Mouse (Mus musculus): ENCODE data around the gene Nfkb1.

Nfkb1 gene

DNA sequence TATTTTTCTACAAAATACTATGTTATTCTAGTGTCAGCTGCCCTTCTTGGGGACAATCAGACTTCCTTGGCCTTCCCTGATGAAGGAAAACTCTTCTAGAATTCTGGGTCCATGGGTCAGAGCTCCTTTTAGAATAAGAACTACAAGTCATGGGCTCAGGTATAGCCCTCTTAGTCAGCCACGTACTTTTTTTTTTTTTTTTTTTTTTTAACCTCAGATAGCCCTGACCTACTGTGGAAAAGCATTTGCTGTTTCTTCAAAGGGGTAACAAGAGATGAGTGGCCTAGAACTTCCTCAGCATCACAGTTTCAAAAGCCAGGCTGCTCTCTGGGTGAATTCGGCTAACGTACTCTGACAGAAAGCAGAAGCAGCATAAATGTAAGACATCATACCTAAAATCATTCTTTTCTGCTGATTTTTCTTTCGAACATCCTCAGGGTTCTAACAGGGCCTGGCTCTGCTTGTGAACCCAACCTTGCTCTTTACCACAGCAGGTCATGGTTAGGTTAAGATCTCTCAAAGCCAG lies 61.5 kb downstream of the Nfkb1 start:
- no peak for DNase-seq

DNA sequence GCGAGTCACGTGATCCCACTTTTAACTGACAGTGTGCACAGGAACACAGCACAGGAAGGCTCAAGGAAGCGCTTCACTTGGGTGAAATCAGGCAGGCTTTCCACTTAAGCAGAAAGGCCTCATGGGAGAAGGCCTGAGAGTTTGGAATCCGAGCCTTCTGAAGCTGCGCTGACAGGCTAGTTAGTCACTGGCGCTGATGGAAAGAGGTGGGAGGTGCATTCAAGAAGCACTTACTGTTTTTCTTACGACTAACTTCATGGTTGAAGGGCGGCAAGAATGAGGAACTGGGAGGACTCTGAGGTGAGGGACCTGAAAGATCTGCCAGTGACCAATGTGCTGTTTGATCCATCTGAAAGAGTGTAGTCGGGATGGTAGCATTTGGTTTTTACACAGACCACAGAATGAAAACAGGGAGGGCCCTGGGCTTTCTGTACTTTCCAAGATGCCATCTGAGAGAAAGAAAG lies 62.6 kb downstream of the Nfkb1 start:
- DNase-seq: no peak

DNA sequence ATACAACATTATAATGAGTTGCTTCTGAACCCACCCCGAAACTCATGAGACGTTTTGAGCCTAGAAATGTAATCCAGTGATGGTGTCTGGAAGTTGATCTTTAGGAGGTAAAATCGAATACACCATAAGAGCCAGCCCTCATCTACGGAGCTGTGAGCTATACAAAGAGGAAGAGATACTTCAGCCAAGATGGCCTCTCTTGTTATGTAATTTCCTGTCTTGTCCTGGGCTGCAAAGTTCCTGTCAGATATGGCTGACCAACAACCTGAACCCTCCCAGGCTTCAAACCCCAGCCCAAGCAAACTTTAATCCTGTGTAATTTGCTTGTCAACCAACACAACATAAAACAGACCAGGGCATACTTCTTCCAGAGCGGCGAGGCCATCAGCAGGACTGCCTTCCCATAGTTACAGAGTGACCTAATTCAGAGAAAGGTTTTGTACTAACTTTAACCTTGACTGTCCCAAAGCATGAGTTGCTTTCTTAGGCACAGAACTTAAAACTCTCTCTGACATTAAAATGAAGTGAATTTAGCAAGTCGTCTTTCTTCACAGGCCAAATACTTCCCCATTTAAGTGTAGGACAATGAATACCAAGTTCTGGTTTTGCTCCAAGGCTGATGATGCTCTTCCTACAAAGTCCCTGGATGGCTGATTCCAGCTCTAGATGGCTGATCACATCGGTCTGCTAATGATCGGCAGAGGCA lies 63.2 kb downstream of the Nfkb1 start:
- DNase-seq: no peak

DNA sequence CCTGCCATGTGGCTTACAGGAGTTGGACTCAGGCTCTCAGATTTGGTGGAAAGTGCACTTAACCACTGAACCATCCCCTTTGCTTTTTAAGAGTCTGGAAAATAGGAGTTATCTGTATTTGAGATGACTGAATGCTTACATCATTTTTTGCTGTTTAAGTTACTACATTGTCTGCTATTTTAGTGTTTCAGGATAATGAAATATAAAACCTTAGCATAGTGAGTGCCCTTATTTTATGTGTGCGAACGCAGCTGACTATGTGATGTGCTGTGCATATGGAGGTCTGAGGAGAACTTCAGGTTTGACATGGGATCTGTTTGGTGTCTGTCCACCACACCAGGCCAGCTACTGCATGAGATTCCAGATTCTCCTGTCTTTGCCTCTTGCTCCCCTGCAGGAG lies 66.1 kb downstream of the Nfkb1 start:
- DNase-seq: no peak

DNA sequence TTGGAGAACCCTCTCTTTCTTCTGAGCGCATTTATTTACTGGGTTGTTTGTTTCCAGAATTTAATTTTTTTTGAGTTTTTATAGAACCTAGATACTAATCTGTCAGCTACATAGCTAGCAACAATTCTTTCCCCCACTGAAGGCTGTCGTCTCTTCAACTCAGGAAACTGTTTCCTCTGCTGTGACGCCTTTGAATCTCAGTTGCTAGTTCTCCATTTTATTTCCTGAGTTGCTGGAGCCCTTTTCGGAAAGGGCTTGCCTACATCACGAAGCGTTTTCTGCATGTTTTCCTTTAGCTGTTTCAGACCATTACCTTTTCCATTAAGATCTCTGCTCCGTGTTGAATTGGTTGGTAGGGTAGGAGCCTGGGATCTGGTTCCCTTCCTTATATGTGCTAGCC lies 74.6 kb downstream of the Nfkb1 start:
- no peak for DNase-seq

DNA sequence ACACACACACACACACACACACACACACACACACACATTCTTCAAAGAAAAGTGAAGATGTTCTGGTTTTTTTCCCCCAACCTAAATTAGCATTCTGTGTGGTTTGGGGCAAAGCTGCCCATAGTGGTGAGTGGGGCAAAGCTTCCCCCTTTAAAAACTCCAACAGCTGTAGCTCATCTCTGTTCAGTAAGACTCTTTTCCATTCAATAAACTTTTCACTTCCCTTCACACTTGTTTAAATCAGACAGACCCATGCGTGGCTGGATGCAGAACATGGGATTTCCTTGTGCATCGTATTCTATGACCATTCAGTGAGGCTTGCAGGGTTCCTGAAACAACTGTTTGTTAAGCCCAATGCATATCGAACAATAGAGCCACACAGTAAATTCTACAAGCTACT lies 77.0 kb downstream of the Nfkb1 start:
- no peak for DNase-seq

DNA sequence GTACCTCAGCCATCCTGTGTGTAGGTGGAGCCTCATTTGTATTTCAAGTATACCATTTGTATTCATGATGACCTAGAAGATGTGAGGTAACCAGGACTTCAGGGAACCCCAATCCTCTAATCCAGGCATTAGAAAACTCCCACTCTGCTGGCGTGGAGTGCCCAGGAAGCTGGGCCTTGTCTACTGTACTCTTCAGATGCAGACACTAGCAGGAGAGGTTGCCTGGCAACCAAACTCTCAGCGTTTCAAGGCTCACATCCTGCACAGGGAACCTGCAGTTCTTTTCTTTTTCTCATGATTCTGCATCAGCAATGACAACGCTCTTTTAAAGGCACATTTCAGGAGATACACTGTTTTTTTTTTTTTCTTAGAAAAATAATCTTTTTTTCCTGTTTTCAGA lies 81.1 kb downstream of the Nfkb1 start:
- no peak for DNase-seq

DNA sequence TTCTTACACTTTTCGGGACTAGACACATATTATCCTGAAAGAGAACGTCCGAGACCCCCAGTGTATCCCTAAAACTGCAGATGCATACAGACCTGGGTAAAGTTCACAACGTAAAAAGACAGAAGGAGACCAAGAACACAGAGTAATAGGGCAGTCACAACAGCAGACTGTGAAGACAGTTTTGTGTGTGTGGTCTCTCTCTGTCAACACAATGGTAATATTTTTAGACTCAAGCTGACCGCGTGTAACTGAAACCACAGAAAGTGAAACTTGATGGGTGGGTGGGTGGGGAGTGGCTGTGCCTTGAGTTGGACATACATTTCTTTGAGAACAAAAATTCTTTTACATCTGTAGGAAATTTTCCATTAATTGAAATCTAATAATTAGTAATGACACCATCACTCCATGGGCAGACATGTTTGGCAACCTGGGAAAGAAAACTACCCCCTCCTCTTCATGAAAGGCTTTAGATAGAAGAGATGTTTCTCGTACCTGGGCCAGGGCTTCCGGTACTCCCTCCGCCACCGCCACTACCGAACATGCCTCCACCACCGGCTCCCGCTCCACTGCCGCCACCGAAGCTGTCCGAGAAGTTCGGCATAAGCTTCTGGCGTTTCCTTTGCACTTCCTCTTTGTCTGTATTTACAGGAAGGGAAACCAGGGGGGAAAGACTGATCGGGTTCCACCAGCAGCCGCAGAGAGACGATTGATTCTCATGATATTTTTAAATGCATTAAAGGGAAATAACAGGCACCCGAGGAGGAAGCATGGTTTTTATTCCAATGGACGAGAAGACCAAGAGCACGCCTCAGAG lies 83.5 kb downstream of the Nfkb1 start:
- DNase-seq: no peak

DNA sequence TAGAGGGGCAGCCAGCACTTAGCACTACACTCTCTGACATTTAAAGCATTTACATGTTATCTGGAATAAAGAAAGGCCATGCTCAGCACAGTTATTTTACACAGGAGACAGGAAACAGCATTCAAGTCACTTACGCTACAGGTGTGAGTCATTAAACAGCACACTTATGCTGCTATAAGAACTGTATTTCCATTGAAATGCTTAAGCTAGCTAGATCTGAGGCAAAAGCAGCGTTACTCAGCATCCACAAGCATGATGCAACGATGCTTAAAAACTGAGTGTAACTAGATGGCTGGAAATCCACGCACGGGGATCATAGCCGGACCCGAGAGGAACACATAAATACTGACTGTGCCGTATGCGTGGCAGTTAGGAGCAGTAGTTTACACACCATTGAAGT lies 84.3 kb downstream of the Nfkb1 start:
- no peak for DNase-seq

DNA sequence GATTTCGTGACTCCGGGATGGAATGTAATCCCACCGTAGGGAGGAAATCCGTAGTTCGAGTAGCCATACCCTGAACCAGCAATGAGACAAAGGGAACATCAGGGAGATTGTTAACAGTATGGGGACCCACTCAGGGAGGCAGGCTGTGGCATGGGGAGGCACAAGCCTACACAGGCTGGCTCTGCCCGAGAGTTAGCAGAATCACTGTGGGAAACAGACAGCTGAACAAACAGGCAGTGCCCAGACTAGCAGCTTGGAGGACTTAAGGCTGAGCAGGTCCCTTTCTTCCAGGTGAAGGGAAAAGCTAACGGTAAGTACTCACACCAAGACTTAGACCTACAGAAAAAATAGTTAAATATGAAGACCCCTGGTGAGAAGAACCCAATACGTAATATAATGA lies 84.8 kb downstream of the Nfkb1 start:
- no peak for DNase-seq

DNA sequence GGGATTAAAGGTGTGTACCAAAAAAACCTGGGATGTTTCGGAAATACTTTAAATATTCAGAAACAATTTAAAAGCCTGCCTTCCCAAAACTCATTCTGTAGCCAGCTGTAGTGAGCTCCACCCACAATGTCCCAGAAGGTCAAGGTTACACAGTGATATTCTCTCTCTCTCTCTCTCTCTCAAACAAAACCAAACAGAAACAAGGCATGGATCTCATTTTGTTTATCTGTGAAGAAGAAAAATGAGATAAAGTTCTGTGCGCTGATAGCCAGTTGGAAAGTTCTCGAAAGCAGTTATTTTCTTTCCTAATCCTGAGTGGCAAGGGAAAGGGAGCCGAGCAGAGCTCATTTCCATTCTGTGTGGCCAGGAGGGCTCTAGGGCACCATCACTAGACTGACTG lies 85.9 kb downstream of the Nfkb1 start:
- no peak for DNase-seq

DNA sequence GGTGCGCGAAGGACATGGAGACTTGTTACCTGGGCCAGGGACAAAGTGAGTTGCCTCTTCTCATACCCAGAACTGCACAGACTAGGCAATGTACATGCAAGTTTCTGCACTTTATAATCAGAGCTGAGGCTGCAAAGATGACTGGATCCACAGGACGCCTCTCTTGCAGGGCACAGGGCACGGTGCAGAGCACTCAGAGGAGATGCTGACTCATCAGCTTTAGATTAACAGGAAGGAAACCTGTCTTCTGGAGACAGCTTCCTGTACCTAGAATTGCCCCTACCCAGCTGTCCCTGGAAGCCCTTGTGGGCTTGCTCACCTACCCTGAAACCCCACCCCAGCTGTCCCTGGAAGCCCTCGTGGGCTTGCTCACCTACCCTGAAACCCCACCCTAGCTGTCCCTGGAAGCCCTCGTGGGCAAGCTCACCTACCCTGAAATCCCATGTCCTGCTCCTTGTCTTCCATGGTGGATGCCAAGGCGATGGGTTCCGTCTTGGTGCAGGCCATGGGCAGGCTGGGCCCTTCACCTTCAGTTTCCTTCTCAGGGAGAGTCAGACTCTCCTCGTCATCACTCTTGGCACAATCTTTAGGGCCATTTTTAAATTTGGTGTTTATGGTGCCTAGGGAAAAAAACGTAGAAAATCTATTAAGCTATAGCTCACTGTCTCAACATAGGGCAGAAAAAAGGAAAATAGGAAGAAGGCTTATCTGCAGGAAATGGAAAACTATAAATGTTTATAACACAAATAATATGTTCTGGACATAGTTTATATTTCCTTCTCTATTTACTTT lies 86.5 kb downstream of the Nfkb1 start:
- DNase-seq: no peak

DNA sequence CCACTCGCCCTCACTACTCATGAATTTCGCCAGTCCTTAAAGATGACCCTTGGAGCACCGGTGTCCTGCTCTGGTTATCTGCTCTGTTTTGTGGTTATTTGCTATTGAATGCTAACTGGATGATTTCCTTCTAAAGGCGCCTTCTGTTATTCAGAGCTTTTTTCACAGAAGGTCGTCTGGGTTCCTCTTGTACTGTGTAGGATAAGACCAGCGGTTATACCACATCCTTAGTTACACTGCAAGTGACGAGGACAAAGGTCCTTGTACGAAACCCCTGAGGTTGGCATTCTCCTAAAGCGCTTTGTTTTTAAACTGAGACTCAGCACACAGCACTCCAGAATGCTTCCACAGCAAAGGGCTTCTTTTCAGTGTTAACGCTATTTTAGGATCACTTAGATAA lies 88.6 kb downstream of the Nfkb1 start:
- DNase-seq: no peak

DNA sequence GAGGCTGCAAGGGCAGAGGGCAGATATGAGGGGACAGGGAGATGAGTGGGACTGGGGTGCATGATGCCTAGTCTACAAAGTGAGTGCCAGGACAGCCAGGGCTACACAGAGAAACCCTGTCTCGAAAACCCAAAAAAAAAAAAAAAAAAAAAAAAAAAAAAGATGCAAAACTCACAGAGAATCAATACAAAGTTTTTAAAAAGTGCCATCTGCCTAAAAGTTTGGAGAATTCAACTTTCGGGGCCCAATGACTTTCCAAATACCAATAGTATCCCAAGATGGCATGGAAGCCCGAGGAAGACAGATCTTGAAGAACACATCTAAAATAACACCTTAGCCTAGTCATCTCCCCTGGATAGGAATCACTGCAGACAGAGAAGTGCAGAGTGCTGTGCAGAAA lies 93.0 kb downstream of the Nfkb1 start:
- DNase-seq: no peak

DNA sequence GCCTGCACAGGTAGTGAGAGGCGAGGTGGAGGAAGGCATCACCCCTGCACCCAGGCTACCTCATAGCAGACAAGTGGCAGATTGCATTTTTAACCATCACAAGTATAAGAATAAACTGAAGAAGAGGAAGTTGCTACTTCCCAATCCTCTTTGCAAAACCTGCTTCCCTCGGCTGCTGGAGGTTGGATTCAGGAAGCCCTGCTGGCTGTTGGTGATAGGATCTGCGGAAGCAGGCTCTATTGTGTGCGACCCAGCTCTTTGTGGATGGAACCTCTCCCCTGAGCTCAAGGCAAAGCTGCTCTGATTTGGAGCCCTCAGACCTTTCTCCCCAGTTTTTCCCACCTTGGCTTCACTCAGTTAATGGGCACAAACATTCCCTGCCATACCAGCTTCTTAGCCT lies 94.3 kb downstream of the Nfkb1 start:
- DNase-seq: no peak

DNA sequence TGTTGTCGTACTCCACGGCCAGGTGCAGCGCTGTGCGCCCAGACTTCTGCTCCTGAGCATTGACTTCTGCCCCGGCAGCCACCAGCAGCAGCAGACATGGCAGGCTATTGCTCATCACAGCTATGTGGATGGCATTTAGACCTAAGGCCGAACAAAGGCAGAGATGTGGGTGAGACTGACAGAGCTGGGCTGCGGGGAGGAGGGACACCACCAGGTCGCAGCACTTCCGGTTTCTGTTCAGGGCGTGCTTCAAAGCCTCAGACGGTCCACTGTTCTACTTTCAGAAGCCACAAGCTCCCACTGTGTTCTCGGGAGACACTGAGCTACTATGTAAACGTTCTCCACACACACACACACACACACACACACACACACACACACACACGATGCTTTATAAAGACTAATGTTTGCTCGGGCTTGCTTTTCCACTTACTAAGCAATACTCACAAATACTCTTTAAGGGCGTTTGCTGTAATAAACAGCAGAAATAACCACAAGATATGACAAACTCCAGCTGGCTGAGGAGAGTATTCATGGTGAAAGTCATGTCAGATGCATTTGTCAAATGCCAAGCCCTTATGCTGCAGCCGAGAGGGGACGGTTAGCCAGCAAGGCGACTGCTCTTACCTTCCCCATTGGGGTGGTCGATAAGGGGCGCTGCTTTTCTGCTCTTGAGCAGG lies 97.0 kb downstream of the Nfkb1 start:
- no peak for DNase-seq

DNA sequence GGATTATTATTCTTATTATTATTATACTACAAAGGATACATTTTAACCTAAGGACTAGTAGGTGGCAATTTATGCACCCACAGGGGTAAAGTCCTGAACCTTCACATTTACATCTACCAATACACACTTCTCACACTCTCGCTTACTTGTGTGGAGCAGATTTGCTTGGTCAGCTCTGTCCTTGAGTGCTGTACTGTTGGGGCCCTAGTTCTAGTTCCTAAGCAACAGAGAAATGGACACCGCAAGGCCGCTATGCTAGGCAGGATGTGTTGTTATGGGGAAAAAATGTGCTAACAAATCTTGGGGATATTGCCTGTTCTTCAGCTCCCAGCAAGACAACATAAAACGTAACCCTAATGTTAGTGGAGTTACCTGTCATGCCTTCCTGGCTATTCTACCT lies 99.3 kb downstream of the Nfkb1 start:
- DNase-seq: no peak

DNA sequence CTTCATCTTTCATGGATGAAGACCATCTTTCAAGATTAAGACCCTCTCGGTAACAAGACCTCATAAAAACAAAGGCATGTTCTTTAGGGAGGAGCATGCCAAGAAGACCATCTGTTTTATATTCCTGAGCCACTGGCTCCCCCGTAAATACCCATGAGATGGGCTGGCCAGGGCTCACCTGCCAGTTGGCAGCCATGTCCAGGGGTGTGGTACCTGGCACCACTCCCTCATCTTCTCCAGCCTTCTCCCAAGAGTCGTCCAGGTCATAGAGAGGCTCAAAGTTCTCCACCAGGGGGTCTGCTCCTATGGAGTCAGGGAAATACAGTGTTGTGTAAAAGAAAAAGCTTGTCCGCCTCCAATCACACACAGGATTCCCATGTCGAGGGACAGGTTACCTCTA lies 100.0 kb downstream of the Nfkb1 start:
- DNase-seq: no peak

DNA sequence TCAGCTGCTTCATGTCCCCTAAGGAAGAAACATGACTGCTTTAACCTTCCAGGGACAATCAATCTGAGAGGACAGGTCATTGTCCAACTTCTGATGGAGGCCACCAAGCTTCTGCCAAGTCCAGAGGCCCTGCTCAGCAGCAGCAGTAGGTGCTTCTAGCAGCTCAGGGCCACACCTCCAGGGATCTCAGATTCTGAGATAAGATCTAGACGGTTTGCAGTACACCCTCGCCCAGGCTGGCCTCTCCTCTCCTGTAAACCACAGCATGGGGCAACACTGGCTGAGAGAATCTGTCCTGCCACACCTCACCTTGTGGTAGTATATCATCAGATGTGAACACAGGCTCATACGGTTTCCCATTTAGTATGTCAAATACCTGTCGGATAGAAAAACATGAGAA lies 100.9 kb downstream of the Nfkb1 start:
- DNase-seq: no peak

DNA sequence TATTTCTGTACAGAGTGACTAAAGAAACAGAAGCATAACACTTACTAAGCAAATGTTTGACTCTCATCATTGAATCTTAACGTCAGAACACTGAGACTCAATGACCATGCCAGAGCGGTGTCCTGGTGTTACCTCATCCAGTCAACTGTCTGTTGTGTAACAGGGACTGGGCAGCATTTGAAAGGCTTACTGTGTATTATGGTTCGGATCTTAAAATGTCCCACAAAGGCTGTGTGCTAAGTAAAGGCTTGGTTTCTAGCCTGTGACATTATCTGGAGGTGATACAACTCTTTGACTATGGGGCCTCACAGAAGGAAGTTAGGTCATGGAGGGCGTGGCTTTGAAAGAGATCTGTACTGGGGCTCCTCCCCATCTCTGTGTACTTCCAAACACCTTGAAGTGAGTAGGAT lies 104.9 kb downstream of the Nfkb1 start:
- DNase-seq: no peak

DNA sequence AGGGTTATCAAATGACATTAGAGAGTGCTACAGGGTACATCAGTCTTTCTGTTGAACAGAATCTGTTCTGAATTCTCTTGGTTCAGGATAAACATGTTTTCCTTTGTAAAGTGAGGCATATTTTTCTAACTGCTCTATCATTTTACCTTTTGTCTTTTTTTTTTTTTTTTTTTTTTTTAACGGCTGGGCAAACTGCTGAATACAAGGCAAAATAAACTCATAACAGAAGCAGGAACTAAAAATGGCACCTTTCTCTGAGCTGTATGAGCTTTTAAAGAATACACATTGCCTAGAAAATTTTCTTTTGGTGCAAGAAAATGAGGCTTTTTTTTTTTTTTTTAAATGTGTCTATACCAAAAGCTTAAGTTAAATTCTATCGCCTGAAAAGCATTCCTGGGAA lies 105.3 kb downstream of the Nfkb1 start:
- no peak for DNase-seq

DNA sequence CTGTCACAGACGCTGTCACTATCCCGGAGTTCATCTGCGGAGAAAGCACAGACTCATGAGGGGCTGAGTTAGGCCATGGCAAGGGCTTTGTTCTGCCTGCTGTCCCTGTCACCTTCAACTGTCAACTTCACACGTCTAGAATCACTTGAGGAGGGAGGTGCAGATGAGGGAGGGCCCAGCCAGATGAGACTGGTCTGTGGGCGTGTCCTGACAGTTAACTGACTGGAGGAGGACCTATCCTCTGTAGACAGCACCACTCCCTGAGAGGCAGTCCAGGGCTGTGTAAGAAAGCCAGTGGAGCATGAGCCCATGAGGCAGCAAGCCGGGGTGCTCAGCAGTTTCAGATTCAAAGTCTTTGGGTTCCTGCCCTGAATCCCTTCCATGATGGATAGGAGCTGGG lies 105.9 kb downstream of the Nfkb1 start:
- DNase-seq: no peak

DNA sequence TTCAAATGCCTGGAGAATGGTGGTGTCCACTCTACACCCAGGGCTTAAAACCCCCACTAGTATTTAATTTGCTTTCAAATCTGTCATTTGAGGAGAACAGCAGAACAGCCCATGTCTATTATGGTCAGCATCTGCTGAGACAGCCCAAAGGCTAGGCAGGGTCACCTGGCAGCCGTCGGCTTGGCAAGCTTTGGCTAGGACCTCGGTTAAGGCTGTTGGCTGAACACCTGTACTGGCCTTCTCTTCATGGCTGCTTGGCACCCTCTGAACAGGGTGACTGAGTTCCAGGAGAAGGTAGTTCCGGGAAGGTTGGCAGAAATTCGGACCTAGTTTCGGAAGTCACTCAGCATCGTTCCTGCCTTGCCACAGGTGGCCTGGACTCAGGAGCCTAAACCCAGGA lies 109.1 kb downstream of the Nfkb1 start:
- DNase-seq: no peak
